In the genomic region with DNA sequence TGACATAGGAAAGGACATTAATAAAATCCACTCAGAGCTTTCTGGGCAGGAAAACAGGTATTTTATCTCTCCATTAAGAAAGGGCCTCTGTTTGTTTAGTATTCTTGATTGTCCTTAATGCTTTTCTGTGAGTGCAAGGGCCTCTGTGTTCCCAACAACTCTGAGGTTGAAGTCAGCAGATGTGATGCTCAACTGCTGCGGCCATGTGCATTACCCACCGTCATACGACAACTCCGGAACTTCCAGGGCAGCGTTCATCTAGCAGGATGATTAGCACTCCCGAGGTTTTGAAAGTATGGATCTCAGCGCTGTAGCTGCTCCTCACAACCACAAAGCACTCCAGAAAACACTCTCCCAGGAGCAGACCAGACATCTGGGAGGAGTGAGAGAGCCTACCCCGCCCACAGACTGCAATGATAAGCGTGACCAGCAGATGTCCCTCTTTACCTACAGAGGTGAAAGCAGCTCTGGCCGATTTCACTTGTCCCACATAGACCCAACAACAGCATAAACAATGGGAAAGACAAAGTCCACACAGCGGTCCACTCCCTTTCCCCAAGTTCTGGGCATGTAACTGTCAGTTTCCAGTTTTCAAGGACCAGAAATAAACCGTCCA, we compare ENCODE assay signal across 8 mouse cellular contexts.
DNase-seq lines count a peak whose midpoint lies in the region; ATAC-seq and TF ChIP-seq lines count a peak whose summit lies in the region.

No protein-coding gene starts in this region.

- WGBS in hindbrain, embryonic 14.5 days, result 25% methylated on average over 12 of the region's 12 CpGs

- no peaks in the 10 kb centered on the region for H3K27me3 ChIP-seq in Patski
- H3K27me3 ChIP-seq in hindbrain, embryonic 14.5 days (ENCODE audit: control insufficient read depth, insufficient read depth, low read length), result no peaks in the 10 kb centered on the region

- H3K9me3 ChIP-seq in hindbrain, embryonic 14.5 days (ENCODE audit: control insufficient read depth, low read length), result no peaks in the 10 kb centered on the region

- H3K4me3 ChIP-seq in hindbrain, embryonic 14.5 days (replicated peaks; ENCODE audit: low read length), result no peak overlapping the region

- CTCF ChIA-PET in Patski (lab: Charles Lee), result interaction anchor here (1.0 to 3.6 kb wide), 4 partner anchors 10 to 86 kb away, joined by 3 to 18 read pairs (median 3); no protein-coding TSS in a partner anchor

- H3K36me3 ChIP-seq in hindbrain, embryonic 14.5 days (replicated peaks; ENCODE audit: control insufficient read depth, insufficient read depth), result no peaks in the 10 kb centered on the region

- POLR2A ChIA-PET in Patski (lab: Charles Lee), result no interaction called here

- TF ChIP-seq CTCF in Patski (IDR thresholded peaks at IDR 0.05), result peak; percentile 83

- H3K4me1 ChIP-seq in hindbrain, embryonic 14.5 days (replicated peaks; ENCODE audit: control insufficient read depth, insufficient read depth, low read length), result peaks cover 6% of the 10 kb centered on the region; the same call in 1 of the 2 replicates

- no peak overlapping the region for H3K27ac ChIP-seq in hindbrain, embryonic 14.5 days

- H3K4me2 ChIP-seq in hindbrain, embryonic 14.5 days (replicated peaks), result peak overlapping the region; percentile 43

- no peak overlapping the region for H3K9ac ChIP-seq in hindbrain, embryonic 14.5 days

- peak; percentile 20 for DNase-seq in Patski (ENCODE audit: low read depth, low spot score)
- DNase-seq in cerebellum, postnatal 14 days, result peak; percentile 82 to 87
- peak; percentile 82 to 86 for DNase-seq in frontal cortex, postnatal 25 days (ENCODE audit: low spot score in 2 of 2)
- DNase-seq in hindbrain, embryonic 14.5 days (ENCODE audit: low spot score), result peak; percentile 86
- DNase-seq in layer of hippocampus, postnatal 25 days (ENCODE audit: extremely low spot score in 1 of 2, low spot score in 1 of 2), result peak; percentile 61 to 84
- peak; percentile 87 for DNase-seq in lung, postnatal 14 days
- peak; percentile 92 for DNase-seq in retina, embryonic 14.5 days (ENCODE audit: low spot score)
- peak; percentile 73 to 80 for DNase-seq in thymus, postnatal 36 days

- in situ Hi-C loops in Patski (cut with MboI; ENCODE audit: low pct_unique_long_range_greater_than_20kb), result loop anchor here (5.0 kb wide), 1 partner anchor 286 kb away; no protein-coding TSS in a partner anchor

- peak; percentile 91 for ATAC-seq in Patski
- peak; percentile 89 for ATAC-seq in hindbrain, embryonic 14.5 days (ENCODE audit: low FRiP score)

Comparison
In these comparisons a context has a peak if more than half of its experiments do, and no peak if none do; other contexts are left out.
1. DNase-seq: peak in every context shown above with its lines; median percentile 92 in retina, embryonic 14.5 days; 87 in lung, postnatal 14 days; 86 in hindbrain, embryonic 14.5 days; 84 in cerebellum, postnatal 14 days; 84 in frontal cortex, postnatal 25 days; 76 in thymus, postnatal 36 days; 72 in layer of hippocampus, postnatal 25 days; 20 in Patski.